Comparison of ENCODE assay signal across 8 mouse cellular contexts in genomic region chr15:62462698-62463097, GRCm38 (mm10).
A peak's percentile ranks its signal among the peaks of the same experiment; 100 is the strongest.
DNase-seq lines count a peak whose midpoint lies in the region; ATAC-seq lines count a peak whose summit lies in the region.
"Had no signal": no experiment of that assay in that cellular context is flagged by ENCODE, and none has a peak within 500 bp of the region (broad histone marks: within the 10 kb centered on the region; RNA-seq: fewer than 3 reads in every experiment).

No protein-coding gene starts in this region.

- H3K9ac ChIP-seq in midbrain, embryonic 14.5 days (replicated peaks; ENCODE audit: low read length): no peak overlapping the region
- H3K9ac ChIP-seq: limb, embryonic 12.5 days had no signal

- no peak overlapping the region for H3K27ac ChIP-seq in midbrain, embryonic 14.5 days (replicated peaks; ENCODE audit: low read depth, low read length)
- H3K27ac ChIP-seq: limb, embryonic 12.5 days had no signal

- H3K4me3 ChIP-seq in midbrain, embryonic 14.5 days (replicated peaks; ENCODE audit: low read depth, low read length): no peak overlapping the region
- H3K4me3 ChIP-seq: limb, embryonic 12.5 days had no signal

- DNase-seq in adipocyte (ENCODE audit: low spot score): peak; percentile 32
- peak; percentile 83 for DNase-seq in cerebellum, postnatal 14 days
- DNase-seq in heart, adult 8-10 months (ENCODE audit: low spot score): peak; percentile 33
- DNase-seq in layer of hippocampus, postnatal 10 days (ENCODE audit: low spot score in 2 of 2): peak; percentile 25 to 55
- DNase-seq in midbrain, embryonic 14.5 days: peak; percentile 46

- no peak; the same call in 1 of the 2 replicates for ATAC-seq in midbrain, embryonic 14.5 days (ENCODE audit: low FRiP score, low TSS enrichment)
- no peak for ATAC-seq in erythroblast, adult 5-6 weeks (replicated peaks; ENCODE audit: low FRiP score, poor library complexity, severe bottlenecking)
- ATAC-seq in inflammation-experienced regulatory T-cells, adult 6 months: no peak

- WGBS in midbrain, embryonic 14.5 days: 19% methylated on average over 3 of the region's 3 CpGs

- H3K9me3 ChIP-seq in midbrain, embryonic 14.5 days (ENCODE audit: control insufficient read depth, low read length): no peaks in the 10 kb centered on the region
- H3K9me3 ChIP-seq: limb, embryonic 12.5 days had no signal

- no peaks in the 10 kb centered on the region for H3K27me3 ChIP-seq in midbrain, embryonic 14.5 days (ENCODE audit: control insufficient read depth, insufficient read depth, low read length)
- H3K27me3 ChIP-seq: limb, embryonic 12.5 days had no signal

- H3K36me3 ChIP-seq in midbrain, embryonic 14.5 days (ENCODE audit: control insufficient read depth, insufficient read depth, low read length): no peaks in the 10 kb centered on the region
- H3K36me3 ChIP-seq: limb, embryonic 12.5 days had no signal

- H3K4me2 ChIP-seq in midbrain, embryonic 14.5 days (ENCODE audit: low read length): no peak overlapping the region
- H3K4me2 ChIP-seq: limb, embryonic 12.5 days had no signal

- no peaks in the 10 kb centered on the region for H3K4me1 ChIP-seq in midbrain, embryonic 14.5 days (ENCODE audit: control insufficient read depth, insufficient read depth, low read length)
- H3K4me1 ChIP-seq: limb, embryonic 12.5 days had no signal

Comparison
In these comparisons a context has a peak if more than half of its experiments do, and no peak if none do; other contexts are left out.
1. DNase-seq: peak in every context shown above with its lines; median percentile 83 in cerebellum, postnatal 14 days; 46 in midbrain, embryonic 14.5 days; 40 in layer of hippocampus, postnatal 10 days; 33 in heart, adult 8-10 months; 32 in adipocyte.